Mouse (Mus musculus) left cerebral cortex, postnatal 36 days (tissue): ENCODE results near the gene Psmd10. TPM values are rescaled to one million over a fixed set of nuclear protein-coding genes. Genes with fewer than 3 reads are reported as not detected.

ENCODE experiments used
- total RNA-seq, 2 experiments: library from RNA; stranded (reverse); gene quantifications; 2 replicates each; pipeline ENCODE4 v1.2.3; 2021

Gene Psmd10
- total RNA-seq, 2 experiments from 2014 or later: 15.1 to 21.1 TPM

Other genes with a start within 250 kb of the Psmd10 start
- gene Tex13b, start 143.3 kb downstream of the Psmd10 start, total RNA-seq: not detected
- gene Vsig1, start 49.1 kb downstream of the Psmd10 start, total RNA-seq: not detected
- 10 to 100 TPM in 1 of 2 experiments, 1 to 10 TPM in 1; 5.8 to 12.9 TPM for gene Atg4a, start 179 bp upstream of the Psmd10 start, total RNA-seq